Mouse (Mus musculus) hindbrain, embryonic 13.5 days (tissue): Measurements from ENCODE around the gene Dhrs13. TPM values are rescaled to one million over a fixed set of nuclear protein-coding genes. Genes with fewer than 3 reads are reported as not detected.
A peak's percentile ranks its signal among the peaks of the same experiment; 100 is the strongest.

Experiments used
- ATAC-seq: fragments of 200-750 bp; cut with Nextera tagmentation; 2 replicates; pipeline ENCODE4 v1.8.0; 2017; ENCODE audit warnings: moderate TSS enrichment; ENCODE audit not compliant: low FRiP score
- H3K27ac ChIP-seq: fragments of 300-500 bp; sonication (generic); 2 replicates; pipeline ENCODE4 v1.5.1; 2015; ENCODE audit warnings: inconsistent platforms, mild to moderate bottlenecking, moderate library complexity
- H3K27me3 ChIP-seq: fragments of 300-500 bp; sonication (generic); 2 replicates; pipeline ENCODE4 v1.6.1; 2015; ENCODE audit warnings: mild to moderate bottlenecking, inconsistent platforms
- H3K36me3 ChIP-seq: fragments of 300-500 bp; sonication (generic); 2 replicates; pipeline ENCODE4 v1.6.1; 2015; ENCODE audit warnings: mild to moderate bottlenecking, inconsistent platforms
- H3K4me1 ChIP-seq: fragments of 300-500 bp; sonication (generic); replicated peaks from 2 replicates; pipeline ENCODE4 v1.6.1; 2015; ENCODE audit warnings: inconsistent platforms
- H3K4me2 ChIP-seq: fragments of 300-500 bp; sonication (generic); 2 replicates; pipeline ENCODE4 v1.6.1; 2015; ENCODE audit warnings: inconsistent platforms, mild to moderate bottlenecking, moderate library complexity
- H3K4me3 ChIP-seq: fragments of 300-500 bp; sonication (generic); 2 replicates; pipeline ENCODE4 v1.5.1; 2015; ENCODE audit warnings: mild to moderate bottlenecking, inconsistent platforms
- H3K9ac ChIP-seq: fragments of 300-500 bp; sonication (generic); 2 replicates; pipeline ENCODE4 v1.6.1; 2015; ENCODE audit warnings: mild to moderate bottlenecking, inconsistent platforms
- H3K9me3 ChIP-seq: fragments of 300-500 bp; sonication (generic); 2 replicates; pipeline ENCODE4 v1.6.1; 2016; ENCODE audit warnings: inconsistent platforms
- WGBS: fragments of 180-500 bp; shearing (Covaris S2); methylation state at CpG from one replicate; pipeline ENCODE4 v1.1.7; 2015; 5-methylcytosine and 5-hydroxymethylcytosine counted together
- polyA plus RNA-seq: library from polyadenylated mRNA; unstranded; fragments of >200 nt; fragmentation: Nextera tagmentation; extraction: Ambion mirVana; gene quantifications from 2 replicates; pipeline ENCODE4 v1.2.1, GENCODE M21; 2015

Gene Dhrs13
- polyA plus RNA-seq, 1 experiment from 2014 or later, result 39.3 TPM

DNA sequence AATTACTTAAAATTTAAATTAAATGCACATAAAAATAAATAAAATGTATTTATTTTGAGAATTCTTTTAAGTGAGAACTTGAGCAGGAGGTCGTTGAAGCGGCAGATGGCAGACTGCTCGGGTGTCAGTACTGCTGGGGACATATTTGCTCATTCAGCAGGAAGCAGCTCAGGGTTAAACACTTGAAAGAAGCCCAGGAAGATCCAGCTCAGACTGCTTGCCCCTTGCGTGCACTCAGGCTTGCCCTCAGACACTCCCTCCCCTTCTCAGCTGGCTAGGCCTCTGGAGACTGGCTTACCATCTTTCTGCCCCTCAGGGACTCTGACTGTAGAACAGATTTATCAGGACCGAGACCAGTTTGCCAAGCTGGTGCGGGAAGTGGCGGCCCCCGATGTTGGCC is 24.9 kb downstream of the Dhrs13 start:
- Histone ChIP-seq H3K4me1 (0 out of 2 replicates have a peak, but pooled peaks cover 5% of the 10 kb centered on the region), H3K9me3 (no peaks in the 10 kb centered on the region), H3K4me3 (no peak overlapping the region), H3K9ac (no peak overlapping the region; the same call in 1 of the 2 replicates), H3K36me3 (peaks cover 84% of the 10 kb centered on the region), H3K4me2 (no peak overlapping the region), H3K27me3 (no peaks in the 10 kb centered on the region), H3K27ac (no peak overlapping the region)
- no peak for ATAC-seq
- 89% methylated on average over 8 of the region's 8 CpGs for WGBS

DNA sequence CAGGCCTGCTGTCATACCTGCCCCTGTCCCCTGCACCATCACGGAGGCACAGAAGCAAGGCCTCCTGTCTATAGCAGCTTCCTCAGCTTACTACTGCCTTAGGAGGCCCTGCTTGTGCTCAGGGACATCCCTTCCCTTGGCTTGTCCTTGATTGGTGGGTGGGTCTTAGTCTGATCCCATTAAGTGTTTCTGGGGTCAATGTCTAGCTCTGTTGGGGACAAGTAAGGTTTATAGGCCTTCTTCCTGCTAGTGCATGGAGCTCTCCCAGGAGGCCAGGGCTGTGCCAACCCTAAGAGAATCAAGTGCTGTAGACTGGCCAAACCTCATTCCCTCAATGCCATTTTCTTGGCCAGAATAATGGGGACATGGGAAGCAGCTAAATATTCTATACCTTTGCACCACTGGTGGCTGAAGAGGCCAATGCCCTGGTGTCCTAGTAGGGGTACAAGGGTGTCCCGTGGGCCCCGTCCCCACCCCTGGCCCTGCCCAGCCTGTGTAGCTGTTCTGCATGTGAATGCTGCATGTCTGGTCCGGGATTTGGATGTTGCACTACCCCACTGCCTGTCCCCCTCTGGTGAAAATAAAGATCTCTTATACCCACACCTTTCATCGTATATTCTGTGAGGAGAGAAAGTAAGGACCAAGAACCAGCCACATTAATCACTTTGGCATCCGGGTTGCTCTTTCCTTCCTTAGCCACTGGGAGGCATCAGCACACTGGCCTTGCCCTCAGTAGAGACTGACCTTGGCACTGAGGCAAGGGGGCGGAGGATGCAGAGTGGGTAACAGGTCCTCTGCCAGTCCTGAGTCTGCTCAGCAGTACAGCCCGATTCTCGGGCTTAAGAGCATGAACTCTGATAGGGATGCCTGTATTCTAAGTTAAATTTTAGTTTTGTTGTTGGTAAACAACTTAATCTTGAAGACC is 28.0 kb downstream of the Dhrs13 start:
- H3K4me3 ChIP-seq, result no peak overlapping the region
- no peak overlapping the region for H3K4me2 ChIP-seq
- peak; percentile 76 for ATAC-seq
- no peaks in the 10 kb centered on the region for H3K9me3 ChIP-seq
- no peak overlapping the region; the same call in 1 of the 2 replicates for H3K9ac ChIP-seq
- 0 out of 2 replicates have a peak, but pooled peaks cover 5% of the 10 kb centered on the region for H3K4me1 ChIP-seq
- H3K36me3 ChIP-seq, result peaks cover 56% of the 10 kb centered on the region
- no peaks in the 10 kb centered on the region for H3K27me3 ChIP-seq
- 63% methylated on average over 9 of the region's 9 CpGs for WGBS
- H3K27ac ChIP-seq, result no peak overlapping the region

DNA sequence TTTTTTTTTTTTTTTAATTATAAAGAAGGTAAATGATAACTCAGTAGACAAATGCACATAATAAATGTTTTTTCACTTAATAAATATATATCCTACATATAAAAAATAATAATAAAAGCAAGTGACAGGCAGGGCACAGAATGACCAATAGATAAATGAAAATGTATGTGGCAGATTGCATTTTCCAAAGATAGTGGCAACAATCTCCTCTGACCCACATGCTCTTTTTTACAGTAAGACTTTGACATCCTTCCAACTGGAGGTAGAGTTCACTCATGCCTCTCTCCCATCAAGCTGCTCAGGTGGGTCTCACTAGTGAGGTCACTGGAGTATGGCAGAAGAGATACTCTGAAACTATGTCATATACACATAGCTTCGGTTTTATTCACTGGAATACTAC is 30.5 kb downstream of the Dhrs13 start:
- no peaks in the 10 kb centered on the region for H3K9me3 ChIP-seq
- no peak overlapping the region for H3K9ac ChIP-seq
- peaks cover 31% of the 10 kb centered on the region for H3K36me3 ChIP-seq
- H3K27me3 ChIP-seq, result no peaks in the 10 kb centered on the region
- ATAC-seq, result no peak
- H3K4me2 ChIP-seq, result no peak overlapping the region
- no peak overlapping the region for H3K4me3 ChIP-seq
- 0 out of 2 replicates have a peak, but pooled peaks cover 5% of the 10 kb centered on the region for H3K4me1 ChIP-seq
- no peak overlapping the region for H3K27ac ChIP-seq
- WGBS, result 83% methylated on average over 1 of the region's 1 CpGs

DNA sequence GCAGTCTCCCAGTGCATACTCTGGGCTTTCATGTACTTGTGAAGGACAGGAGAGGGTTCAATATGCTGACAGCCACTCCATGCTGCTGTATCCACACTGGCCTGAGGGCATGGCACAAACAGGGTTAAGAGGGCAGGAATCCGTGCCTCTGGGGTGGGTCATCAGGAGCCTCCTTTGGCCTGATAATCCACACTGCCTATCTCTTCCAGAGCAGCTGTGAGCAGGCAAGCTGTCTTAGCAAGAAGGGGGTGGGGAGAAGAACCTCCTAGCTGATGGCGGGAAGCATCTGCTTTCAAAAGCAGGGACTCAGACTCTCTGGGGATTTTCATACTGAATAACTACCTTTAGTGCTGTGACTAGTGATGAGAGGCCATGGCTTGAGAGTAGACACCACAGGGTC is 33.8 kb downstream of the Dhrs13 start:
- WGBS, result 47% methylated on average over 2 of the region's 2 CpGs
- ATAC-seq, result no peak

DNA sequence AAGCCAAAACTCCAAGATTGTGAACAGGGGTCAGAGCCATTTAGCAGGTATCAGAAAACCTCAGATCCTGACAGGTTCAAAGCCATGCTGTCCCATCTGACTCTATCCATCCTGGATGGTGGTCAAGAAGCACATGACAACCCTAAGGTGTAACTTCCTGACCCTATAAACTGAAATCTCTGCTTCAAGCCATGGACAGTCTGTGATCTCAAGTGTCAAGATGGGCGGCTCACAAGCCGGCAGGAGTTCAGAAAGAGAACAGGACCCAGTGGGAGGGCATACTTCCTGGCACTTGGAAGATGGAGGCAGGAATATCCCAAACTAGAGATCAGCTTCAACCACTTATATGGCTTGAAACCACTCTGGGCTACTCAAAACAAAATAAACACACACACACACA is 34.6 kb downstream of the Dhrs13 start:
- no peak for ATAC-seq
- H3K27ac ChIP-seq, result no peak overlapping the region
- no peak overlapping the region for H3K9ac ChIP-seq
- no peaks in the 10 kb centered on the region for H3K9me3 ChIP-seq
- WGBS, result 59% methylated on average over 2 of the region's 2 CpGs
- H3K4me2 ChIP-seq, result no peak overlapping the region
- H3K36me3 ChIP-seq, result peaks cover 11% of the 10 kb centered on the region
- no peak overlapping the region for H3K4me3 ChIP-seq
- no peaks in the 10 kb centered on the region for H3K27me3 ChIP-seq
- no peaks in the 10 kb centered on the region for H3K4me1 ChIP-seq

More for the DNA sequence above, 33.8 kb downstream of the Dhrs13 start:
- no peaks in the 10 kb centered on the region for H3K4me1 ChIP-seq
- no peak overlapping the region for H3K4me2 ChIP-seq
- no peaks in the 10 kb centered on the region for H3K27me3 ChIP-seq
- no peak overlapping the region for H3K27ac ChIP-seq
- peaks cover 11% of the 10 kb centered on the region for H3K36me3 ChIP-seq
- 0 out of 2 replicates have a peak overlapping the region, but pooled peaks have one; percentile 13 for H3K9ac ChIP-seq
- no peak overlapping the region for H3K4me3 ChIP-seq
- H3K9me3 ChIP-seq, result no peaks in the 10 kb centered on the region

DNA sequence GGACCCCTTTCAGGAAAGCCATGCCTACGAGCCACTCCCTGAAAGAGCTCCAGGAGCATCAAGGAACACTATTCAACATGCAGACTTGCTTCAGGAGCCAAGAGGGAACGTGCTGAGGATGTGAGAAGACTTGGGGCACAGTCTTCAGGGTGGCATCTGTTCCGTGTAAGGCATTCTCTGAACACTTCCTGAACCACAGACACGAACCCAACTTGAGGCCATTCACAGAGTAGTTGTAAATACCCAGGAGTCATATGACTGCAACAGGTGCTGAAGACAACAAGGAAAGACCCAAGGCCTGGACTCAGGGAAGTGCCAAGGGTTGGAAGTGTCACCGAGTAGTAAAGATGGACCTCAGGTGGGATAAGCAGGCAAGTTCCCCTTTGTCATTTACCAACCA is 35.5 kb downstream of the Dhrs13 start:
- WGBS, result 82% methylated on average over 5 of the region's 5 CpGs
- Histone ChIP-seq H3K9me3 (no peaks in the 10 kb centered on the region), H3K4me3 (no peak overlapping the region), H3K27me3 (no peaks in the 10 kb centered on the region), H3K4me1 (no peaks in the 10 kb centered on the region), H3K27ac (no peak overlapping the region), H3K36me3 (peaks cover 19% of the 10 kb centered on the region), H3K4me2 (no peak overlapping the region), H3K9ac (no peak overlapping the region)
- no peak for ATAC-seq

DNA sequence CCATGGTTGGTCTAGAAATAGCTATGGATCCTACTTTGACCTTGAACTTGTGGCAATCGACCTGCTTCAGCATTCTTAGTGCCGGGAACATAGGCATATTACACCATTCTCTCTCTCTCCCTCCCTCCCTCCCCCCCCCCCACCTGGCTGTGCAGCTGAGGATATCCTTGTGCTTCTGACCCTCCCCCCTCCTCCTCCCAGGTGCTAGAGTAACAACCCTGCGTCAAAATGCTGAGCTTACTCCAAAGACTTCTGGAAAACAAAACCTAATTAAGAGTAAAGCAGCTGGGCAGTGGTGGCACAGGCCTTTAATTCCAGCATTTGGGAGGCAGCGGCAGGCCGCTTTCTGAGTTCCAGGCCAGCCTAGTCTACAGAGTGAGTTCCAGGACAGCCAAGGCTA is 37.0 kb downstream of the Dhrs13 start:
- H3K4me1 ChIP-seq, result no peaks in the 10 kb centered on the region
- H3K36me3 ChIP-seq, result peaks cover 34% of the 10 kb centered on the region
- H3K4me2 ChIP-seq, result no peak overlapping the region
- no peaks in the 10 kb centered on the region for H3K9me3 ChIP-seq
- no peak overlapping the region for H3K4me3 ChIP-seq
- H3K27me3 ChIP-seq, result no peaks in the 10 kb centered on the region
- no peak overlapping the region for H3K9ac ChIP-seq
- H3K27ac ChIP-seq, result no peak overlapping the region
- ATAC-seq, result no peak
- 84% methylated on average over 5 of the region's 5 CpGs for WGBS

DNA sequence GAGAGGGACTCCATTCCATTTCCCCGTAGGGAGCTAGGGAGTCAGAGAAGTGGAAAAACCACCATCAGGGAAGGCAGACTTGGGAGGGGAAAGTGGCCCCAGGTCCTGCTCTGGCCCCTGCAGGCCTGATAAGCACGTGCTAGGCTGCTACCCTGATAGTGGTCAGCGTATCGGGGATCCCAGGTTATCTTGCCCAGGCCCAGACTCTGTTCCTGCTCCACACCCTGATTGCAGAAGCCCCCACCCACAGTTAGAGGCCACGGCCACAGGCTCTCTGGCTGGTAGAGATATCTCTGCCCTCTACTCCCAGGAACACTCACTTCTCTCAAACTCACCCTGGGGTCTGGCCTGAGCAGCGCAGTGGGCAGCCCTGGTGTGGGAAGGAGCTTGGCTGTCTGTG is 37.6 kb downstream of the Dhrs13 start:
- Histone ChIP-seq H3K4me3 (no peak overlapping the region), H3K4me1 (no peaks in the 10 kb centered on the region), H3K36me3 (peaks cover 39% of the 10 kb centered on the region), H3K27me3 (no peaks in the 10 kb centered on the region), H3K4me2 (no peak overlapping the region), H3K9me3 (no peaks in the 10 kb centered on the region), H3K27ac (no peak overlapping the region), H3K9ac (no peak overlapping the region)
- ATAC-seq, result no peak
- 88% methylated on average over 6 of the region's 6 CpGs for WGBS

DNA sequence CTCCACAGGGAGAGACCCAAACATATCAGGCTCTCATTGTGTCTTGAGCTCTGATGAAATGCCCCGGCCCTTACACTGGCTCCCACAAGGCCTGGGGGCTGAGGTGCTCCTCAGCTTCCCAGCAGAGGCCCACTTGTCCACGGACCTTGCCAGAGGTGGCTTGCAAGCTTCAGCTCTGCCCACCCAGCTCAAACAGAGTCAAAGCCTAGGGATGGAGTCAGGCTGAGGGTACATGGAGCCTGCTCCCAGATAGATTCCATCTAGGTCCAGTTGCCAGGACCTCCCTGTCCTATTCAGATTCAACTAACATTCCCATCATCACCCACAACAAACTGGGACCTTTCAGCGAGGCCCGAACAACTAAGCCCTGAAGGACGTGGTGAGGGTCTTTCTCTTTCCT is 39.9 kb downstream of the Dhrs13 start:
- WGBS, result 86% methylated on average over 5 of the region's 5 CpGs
- Histone ChIP-seq H3K36me3 (peaks cover 62% of the 10 kb centered on the region), H3K4me2 (no peak overlapping the region), H3K9ac (no peak overlapping the region), H3K4me3 (no peak overlapping the region), H3K4me1 (no peaks in the 10 kb centered on the region), H3K27ac (no peak overlapping the region), H3K27me3 (no peaks in the 10 kb centered on the region), H3K9me3 (no peaks in the 10 kb centered on the region)
- no peak for ATAC-seq

DNA sequence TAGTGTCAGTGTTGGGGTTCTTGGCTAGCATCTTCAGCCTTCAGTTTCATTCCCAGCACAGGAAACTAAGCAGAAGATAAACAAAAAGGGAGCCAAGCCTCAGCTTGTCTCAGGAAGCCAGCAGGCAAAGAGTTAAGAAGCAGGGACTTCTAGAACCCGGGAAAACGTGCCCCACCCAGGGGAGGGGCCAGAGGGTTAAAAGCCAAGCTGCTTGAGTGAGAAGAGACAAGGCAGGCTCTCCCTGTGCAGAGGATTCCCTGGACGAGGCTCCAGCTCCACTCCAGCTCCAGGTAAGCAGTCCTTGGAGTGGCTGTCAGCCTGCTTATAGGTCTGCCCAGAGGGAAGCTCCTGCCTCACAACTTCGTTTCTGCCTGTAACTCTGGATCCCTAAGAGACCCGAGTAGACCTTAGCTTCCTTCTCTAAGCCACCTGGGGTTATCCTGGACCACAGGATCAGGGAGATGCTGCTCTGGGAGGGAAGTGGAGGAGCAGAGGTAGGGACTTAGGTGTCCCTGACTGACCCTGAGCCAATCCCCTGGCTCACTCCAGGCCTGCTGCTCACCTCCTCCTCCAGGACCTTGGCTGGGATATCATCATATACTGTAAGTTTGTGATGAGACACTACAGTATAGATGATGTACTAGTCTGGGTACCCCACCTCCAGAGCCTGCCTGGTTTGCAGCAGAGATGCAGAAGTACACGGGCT is 40.5 kb downstream of the Dhrs13 start:
- Histone ChIP-seq H3K36me3 (peaks cover 68% of the 10 kb centered on the region), H3K9me3 (no peaks in the 10 kb centered on the region), H3K27ac (no peak overlapping the region), H3K4me2 (no peak overlapping the region), H3K4me3 (no peak overlapping the region), H3K9ac (no peak overlapping the region), H3K27me3 (no peaks in the 10 kb centered on the region), H3K4me1 (no peaks in the 10 kb centered on the region)
- ATAC-seq, result no peak
- 36% methylated on average over 6 of the region's 6 CpGs for WGBS

DNA sequence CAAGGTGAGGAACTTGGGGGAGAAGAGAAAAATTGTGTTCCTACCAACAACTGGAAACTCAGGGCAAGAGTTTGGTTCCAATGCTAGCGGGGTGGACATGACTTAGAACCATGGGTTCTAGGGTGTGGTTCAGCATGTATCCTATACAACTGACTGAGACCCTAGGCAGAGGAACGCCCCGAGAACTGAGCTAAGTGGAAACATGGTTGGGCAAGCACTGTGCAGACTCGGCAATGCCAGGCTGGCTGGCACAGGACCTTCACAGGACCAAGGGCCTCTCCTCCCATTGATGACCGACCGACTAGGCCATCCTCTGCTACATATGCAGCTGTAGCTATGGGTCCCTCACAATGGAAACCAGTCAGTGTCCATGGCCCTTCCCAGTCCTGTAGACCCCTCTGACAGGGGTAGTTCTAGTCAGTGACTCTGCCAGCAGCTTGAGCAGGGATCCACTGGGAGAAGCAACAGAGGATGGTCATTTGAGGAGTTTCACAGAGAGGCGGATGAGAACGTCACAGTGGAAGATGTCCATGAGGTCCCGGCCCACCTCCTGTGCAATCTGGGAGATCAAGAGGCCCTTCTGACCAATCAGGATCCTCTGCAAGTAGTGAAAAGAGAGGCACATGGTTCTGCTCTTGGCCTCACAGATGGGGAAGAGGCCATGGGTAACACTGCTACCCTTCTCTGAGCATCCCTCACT is 41.6 kb downstream of the Dhrs13 start:
- Histone ChIP-seq H3K27me3 (no peaks in the 10 kb centered on the region), H3K36me3 (peaks cover 70% of the 10 kb centered on the region)

DNA sequence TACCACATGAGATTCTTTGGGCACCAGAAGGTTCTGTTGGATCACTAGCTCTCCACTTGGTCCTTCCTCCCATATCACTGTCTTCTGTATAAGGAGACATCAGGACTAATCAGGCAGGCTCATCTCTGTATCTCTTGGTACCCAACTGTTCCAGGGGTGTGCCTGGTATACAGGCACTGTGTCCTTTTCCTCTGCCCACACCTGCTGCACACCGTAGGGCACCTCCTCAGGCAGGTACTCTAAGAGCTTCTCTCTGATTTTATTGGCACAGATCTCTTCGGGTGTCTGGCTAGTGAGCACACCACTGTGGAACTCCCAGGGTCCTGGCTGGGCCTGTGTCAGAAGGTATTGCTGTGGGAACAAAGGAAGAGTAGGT is 42.2 kb downstream of the Dhrs13 start:
- peaks cover 5% of the 10 kb centered on the region for H3K4me1 ChIP-seq
- no peak for ATAC-seq
- no peak overlapping the region for H3K4me2 ChIP-seq
- H3K27ac ChIP-seq, result no peak overlapping the region
- no peaks in the 10 kb centered on the region for H3K27me3 ChIP-seq
- WGBS, result 91% methylated on average over 2 of the region's 2 CpGs
- no peak overlapping the region for H3K9ac ChIP-seq
- no peaks in the 10 kb centered on the region for H3K9me3 ChIP-seq
- no peak overlapping the region for H3K4me3 ChIP-seq
- H3K36me3 ChIP-seq, result peaks cover 70% of the 10 kb centered on the region

More for the DNA sequence above, 41.6 kb downstream of the Dhrs13 start:
- 96% methylated on average over 9 of the region's 9 CpGs for WGBS
- Histone ChIP-seq H3K9ac (no peak overlapping the region), H3K4me2 (no peak overlapping the region), H3K4me3 (no peak overlapping the region), H3K27ac (no peak overlapping the region), H3K4me1 (no peaks in the 10 kb centered on the region; the same call in 1 of the 2 replicates), H3K9me3 (no peaks in the 10 kb centered on the region)
- ATAC-seq, result no peak
